Mouse (Mus musculus): ENCODE measurements at regions not wholly inside any gene's neighbourhood (a gene's known extent, or its start where the extent isn't known, plus 50 kb on each side); places are given as distances from the start of the nearest gene placed in this dataset.

- TF ChIP-seq CTCF (IDR thresholded peaks at IDR 0.05; ENCODE audit: low read depth) = no peak
- no peak for TF ChIP-seq EP300 (IDR thresholded peaks at IDR 0.05; ENCODE audit: low read depth)
Observed at GRCm38 (mm10) chr2:92836203-92836602, 78.7 kb upstream of the Syt13 start.
